Mouse (Mus musculus): ENCODE measurements around the gene Fgf16. TPM values are rescaled to one million over a fixed set of nuclear protein-coding genes. Genes with fewer than 3 reads are reported as not detected.

Fgf16 gene
- polyA plus RNA-seq, 1 experiment from 2014 or later: 0.36 TPM

- Histone ChIP-seq H3K27ac (no peak overlapping the region), H3K4me1 (peaks cover 16% of the 10 kb centered on the region; the same call in 1 of the 2 replicates), H3K4me2 (no peak overlapping the region), H3K4me3 (replicated peaks) (no peak overlapping the region), H3K9me3 (replicated peaks) (no peaks in the 10 kb centered on the region), H3K27me3 (peaks cover 68% of the 10 kb centered on the region), H3K36me3 (no peaks in the 10 kb centered on the region), H3K9ac (no peak overlapping the region)
- ATAC-seq (replicated peaks; ENCODE audit: low FRiP score): no peak
- WGBS: 73% methylated on average over 3 of the region's 3 CpGs
Observed at GRCm38 (mm10) chrX:105767932-105768331, 3.9 kb downstream of the Fgf16 start.

GRCm38 (mm10) chrX:105773281-105773680 lies 9.2 kb downstream of the Fgf16 start:
- Histone ChIP-seq H3K4me2 (no peak overlapping the region), H3K4me3 (replicated peaks) (no peak overlapping the region), H3K9ac (no peak overlapping the region), H3K9me3 (replicated peaks) (no peaks in the 10 kb centered on the region), H3K27me3 (peaks cover 37% of the 10 kb centered on the region), H3K27ac (no peak overlapping the region), H3K36me3 (no peaks in the 10 kb centered on the region), H3K4me1 (no peaks in the 10 kb centered on the region)
- WGBS: 85% methylated on average over 5 of the region's 5 CpGs
- no peak for ATAC-seq (replicated peaks; ENCODE audit: low FRiP score)

DNA sequence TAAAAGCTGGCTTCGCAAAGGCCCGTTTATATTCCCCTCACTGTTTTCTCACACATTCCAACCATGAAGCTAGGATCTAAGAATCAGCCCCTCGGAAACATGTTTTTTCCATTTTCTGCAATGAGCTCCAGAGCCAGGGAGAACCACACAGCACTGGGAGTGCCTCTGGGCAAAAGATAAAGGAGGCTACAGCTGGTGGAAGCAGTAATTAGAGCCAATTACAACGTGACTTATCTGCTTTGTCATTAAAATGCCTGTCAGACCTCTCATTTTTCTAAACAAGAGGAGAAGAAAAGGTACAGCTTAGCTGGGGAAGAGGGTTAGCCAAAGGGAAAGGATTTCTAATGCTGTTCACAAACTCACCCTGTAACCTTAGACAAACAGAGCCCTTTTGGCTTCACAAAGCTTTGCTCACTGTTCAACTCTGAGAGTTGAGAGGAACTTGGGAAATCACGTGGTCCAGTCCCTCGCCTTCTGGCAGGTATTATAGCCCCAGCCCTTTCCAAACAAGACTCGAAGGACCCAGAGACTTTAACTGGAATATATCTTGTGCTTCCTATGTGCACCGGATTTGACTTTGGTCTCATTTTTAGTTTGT lies 30.8 kb downstream of the Fgf16 start:
- Histone ChIP-seq H3K9me3 (replicated peaks) (no peaks in the 10 kb centered on the region), H3K27me3 (peaks cover 4% of the 10 kb centered on the region; the same call in 1 of the 2 replicates), H3K4me3 (replicated peaks) (no peak overlapping the region), H3K27ac (no peak overlapping the region), H3K36me3 (peaks cover 4% of the 10 kb centered on the region; the same call in 1 of the 2 replicates), H3K4me2 (no peak overlapping the region), H3K9ac (no peak overlapping the region), H3K4me1 (no peaks in the 10 kb centered on the region)
- no peak for ATAC-seq (replicated peaks; ENCODE audit: low FRiP score)
- 55% methylated on average over 8 of the region's 8 CpGs for WGBS

DNA sequence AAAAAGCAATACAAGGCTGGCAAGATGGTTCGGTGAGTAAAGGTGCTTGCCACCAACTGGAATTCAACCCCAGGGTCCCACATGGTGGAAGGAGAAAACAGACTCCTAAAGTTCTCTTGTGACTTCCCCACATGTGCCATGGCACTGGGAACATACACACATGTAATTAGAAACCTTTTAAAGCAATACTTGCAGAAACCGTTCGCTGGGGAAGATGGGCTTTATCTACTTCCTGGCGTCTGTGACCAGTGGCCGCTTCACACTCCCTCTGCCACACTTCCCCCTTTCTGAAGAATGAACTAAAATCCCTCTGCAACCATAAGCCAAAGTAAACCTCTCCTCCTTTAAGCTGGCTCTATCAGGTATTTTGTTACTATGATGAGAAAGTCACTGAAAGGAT lies 60.4 kb downstream of the Fgf16 start:
- 82% methylated on average over 5 of the region's 5 CpGs for WGBS

More for the DNA sequence above, 60.4 kb downstream of the Fgf16 start:
- Histone ChIP-seq H3K4me1 (no peaks in the 10 kb centered on the region), H3K36me3 (peaks cover 38% of the 10 kb centered on the region), H3K4me2 (no peak overlapping the region), H3K4me3 (replicated peaks) (no peak overlapping the region), H3K27ac (no peak overlapping the region), H3K9ac (no peak overlapping the region), H3K9me3 (replicated peaks) (no peaks in the 10 kb centered on the region), H3K27me3 (peaks cover 16% of the 10 kb centered on the region)
- no peak for ATAC-seq (replicated peaks; ENCODE audit: low FRiP score)

Other genes starting within 250 kb of the Fgf16 start
- 207 and 209 TPM in 2 replicates for gene Atrx, start 165.1 kb downstream of the Fgf16 start, polyA plus RNA-seq (2015; fragmentation: Nextera tagmentation; extraction: Ambion mirVana)
- 69.7 and 69.9 TPM in 2 replicates for gene Magt1, start 247.6 kb downstream of the Fgf16 start, polyA plus RNA-seq (2015; fragmentation: Nextera tagmentation; extraction: Ambion mirVana)

Data from kidney, embryonic 15.5 days (tissue).